ENCODE assay signal across 10 mouse cellular contexts in the genomic region with DNA sequence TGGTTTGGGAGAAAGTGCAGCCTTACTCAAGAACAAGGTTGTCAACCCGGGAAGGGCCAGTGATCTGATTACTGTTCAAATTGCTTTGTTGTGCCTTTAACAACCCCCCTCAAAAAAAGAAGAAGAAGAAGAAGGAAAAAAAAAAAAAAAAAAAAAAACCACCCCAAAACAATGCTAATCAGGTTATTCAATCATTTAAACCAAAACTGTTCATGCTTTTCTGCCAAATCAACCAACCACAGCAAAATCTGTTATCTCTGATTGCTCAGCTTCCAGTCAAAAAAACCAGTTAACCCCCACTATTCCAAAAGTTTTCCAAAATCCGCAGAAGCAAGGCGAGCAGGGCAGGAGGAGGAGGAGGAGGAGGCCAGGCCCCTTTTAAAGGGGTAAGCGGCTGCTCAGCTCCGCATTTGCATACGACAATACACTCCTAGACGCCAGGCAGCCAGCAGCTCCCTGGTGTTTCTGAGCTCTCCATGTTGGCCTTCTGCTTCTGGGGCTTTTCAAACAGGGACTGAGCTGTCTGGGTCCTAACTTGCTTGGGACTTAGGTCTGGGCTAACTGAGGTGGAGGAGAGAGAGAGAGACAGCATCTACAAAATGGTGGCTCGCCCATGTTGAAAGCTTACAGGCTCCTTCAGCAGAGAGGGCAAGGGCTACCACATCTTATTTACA. TPM values are rescaled to one million over a fixed set of nuclear protein-coding genes. Genes with fewer than 3 reads are reported as not detected.
DNase-seq lines count a peak whose midpoint lies in the region; ATAC-seq lines count a peak whose summit lies in the region.
"Had no signal": no experiment of that assay in that cellular context is flagged by ENCODE, and none has a peak within 500 bp of the region (broad histone marks: within the 10 kb centered on the region; RNA-seq: fewer than 3 reads in every experiment).

No protein-coding gene starts in this region.

- peak overlapping the region; percentile 20; the same call in 1 of the 2 replicates for H3K4me2 ChIP-seq in hindbrain, embryonic 13.5 days
- H3K4me2 ChIP-seq in neural tube, embryonic 14.5 days (ENCODE audit: low read depth, low read length): peak overlapping the region; percentile 27; the same call in 1 of the 2 replicates
- H3K4me2 ChIP-seq: liver, embryonic 11.5 days had no signal

- H3K9me3 ChIP-seq in embryonic facial prominence, embryonic 10.5 days: no peaks in the 10 kb centered on the region
- no peaks in the 10 kb centered on the region for H3K9me3 ChIP-seq in hindbrain, embryonic 13.5 days
- no peaks in the 10 kb centered on the region for H3K9me3 ChIP-seq in neural tube, embryonic 14.5 days (ENCODE audit: control insufficient read depth, low read length)

- peak; percentile 10 to 19 for DNase-seq in kidney, postnatal 4 days
- no peak for DNase-seq in kidney, postnatal 14 days
- DNase-seq in embryonic facial prominence, embryonic 10.5 days (ENCODE audit: low spot score): peak; percentile 26
- DNase-seq in MN1 (ENCODE audit: low spot score): no peak
- DNase-seq in urinary bladder, adult 2 months (ENCODE audit: low spot score): no peak
- DNase-seq in adrenal gland, adult 2 months: no peak
- DNase-seq: kidney, adult 18-20 months had no signal

- H3K36me3 ChIP-seq in embryonic facial prominence, embryonic 10.5 days (replicated peaks): 0 out of 2 replicates have a peak, but pooled peaks cover 4% of the 10 kb centered on the region
- H3K36me3 ChIP-seq in hindbrain, embryonic 13.5 days: no peaks in the 10 kb centered on the region
- no peaks in the 10 kb centered on the region for H3K36me3 ChIP-seq in neural tube, embryonic 14.5 days (ENCODE audit: control insufficient read depth, insufficient read depth, low read length)

- H3K27me3 ChIP-seq in embryonic facial prominence, embryonic 10.5 days (replicated peaks; ENCODE audit: low read depth, poor library complexity, severe bottlenecking): no peaks in the 10 kb centered on the region
- no peaks in the 10 kb centered on the region for H3K27me3 ChIP-seq in hindbrain, embryonic 13.5 days
- no peaks in the 10 kb centered on the region for H3K27me3 ChIP-seq in neural tube, embryonic 14.5 days (ENCODE audit: control insufficient read depth, insufficient read depth, low read length)

- H3K4me1 ChIP-seq in embryonic facial prominence, embryonic 10.5 days: peaks cover 10% of the 10 kb centered on the region
- H3K4me1 ChIP-seq in hindbrain, embryonic 13.5 days (replicated peaks): peaks cover 23% of the 10 kb centered on the region
- H3K4me1 ChIP-seq in neural tube, embryonic 14.5 days (ENCODE audit: control insufficient read depth, insufficient read depth, low read length): peaks cover 9% of the 10 kb centered on the region; the same call in 1 of the 2 replicates

- H3K27ac ChIP-seq in embryonic facial prominence, embryonic 10.5 days (replicated peaks): peak overlapping the region; percentile 65
- H3K27ac ChIP-seq in hindbrain, embryonic 13.5 days: peak overlapping the region; percentile 81
- H3K27ac ChIP-seq in neural tube, embryonic 14.5 days (ENCODE audit: low read depth, low read length): 0 out of 2 replicates have a peak overlapping the region, but pooled peaks have one; percentile 12

- ATAC-seq in hindbrain, embryonic 13.5 days (ENCODE audit: low FRiP score): peak; percentile 69
- peak; percentile 63; the same call in 1 of the 2 replicates for ATAC-seq in neural tube, embryonic 14.5 days (ENCODE audit: low read depth)

- 20% methylated on average over 8 of the region's 8 CpGs for WGBS in embryonic facial prominence, embryonic 10.5 days
- 13% methylated on average over 8 of the region's 8 CpGs for WGBS in hindbrain, embryonic 13.5 days
- WGBS in neural tube, embryonic 14.5 days: 10% methylated on average over 8 of the region's 8 CpGs

- H3K9ac ChIP-seq in hindbrain, embryonic 13.5 days: no peak overlapping the region
- peak overlapping the region; percentile 34; the same call in 1 of the 2 replicates for H3K9ac ChIP-seq in neural tube, embryonic 14.5 days (replicated peaks; ENCODE audit: low read depth, low read length)

- no peak overlapping the region for H3K4me3 ChIP-seq in embryonic facial prominence, embryonic 10.5 days
- no peak overlapping the region for H3K4me3 ChIP-seq in hindbrain, embryonic 13.5 days
- no peak overlapping the region for H3K4me3 ChIP-seq in neural tube, embryonic 14.5 days (ENCODE audit: low read depth, low read length)

RNA-seq across cellular contexts. Expression of gene Satb1, which starts 42.6 kb away (rescaled TPM):
- polyA plus RNA-seq in embryonic facial prominence, embryonic 10.5 days (2016; fragmentation: Nextera tagmentation; extraction: Ambion mirVana): 16.3 TPM in 2 replicates
- 31.4 and 32.1 TPM in 2 replicates for polyA plus RNA-seq in hindbrain, embryonic 13.5 days (2015; fragmentation: Nextera tagmentation; extraction: Ambion mirVana)
- polyA plus RNA-seq in neural tube, embryonic 14.5 days (2014; fragmentation: Nextera tagmentation; extraction: Ambion mirVana): 56.7 and 60.5 TPM in 2 replicates
- 24.1 and 37.3 TPM in 2 replicates for polyA plus RNA-seq in urinary bladder, adult 2 months (2012; rRNA removed)
- 10 to 100 TPM; 19.6 to 21.0 TPM for total RNA-seq in adrenal gland, adult 2 months (2021)
- polyA plus RNA-seq in adrenal gland, adult 2 months (2012; rRNA removed): 13.0 and 15.4 TPM in 2 replicates

Comparison
In these comparisons a context has a peak if more than half of its experiments do, and no peak if none do; other contexts are left out.
1. DNase-seq: peak in kidney, postnatal 4 days (2 of 2) and embryonic facial prominence, embryonic 10.5 days (single experiment); none in kidney, postnatal 14 days (single experiment), MN1 (single experiment), urinary bladder, adult 2 months (single experiment) and adrenal gland, adult 2 months (single experiment).
2. H3K27ac ChIP-seq: peak in every context shown above with its lines; median percentile 81 in hindbrain, embryonic 13.5 days; 65 in embryonic facial prominence, embryonic 10.5 days; 12 in neural tube, embryonic 14.5 days.